ENCODE assay signal across 12 mouse cellular contexts in the genomic region with DNA sequence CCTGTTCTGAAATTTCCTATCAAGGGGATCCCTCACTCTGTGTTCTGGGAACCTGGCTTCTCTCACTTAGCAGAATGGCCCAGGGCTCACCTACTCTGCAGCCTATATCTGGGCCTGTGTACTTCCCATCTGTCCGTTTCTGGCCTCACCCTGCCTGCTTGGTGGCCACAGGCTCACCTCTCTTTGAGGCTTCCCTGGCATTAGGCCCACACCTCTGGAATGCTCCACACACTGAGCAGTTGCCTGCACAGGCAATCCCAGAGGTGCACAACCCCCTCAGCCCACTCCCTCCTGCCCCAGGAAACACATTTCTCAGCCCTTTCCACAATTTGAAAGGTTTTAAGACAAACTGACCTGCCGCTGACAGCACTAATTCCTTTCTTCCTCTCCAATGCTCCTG.
DNase-seq lines count a peak whose midpoint lies in the region; ATAC-seq and TF ChIP-seq lines count a peak whose summit lies in the region.
"Had no signal": no experiment of that assay in that cellular context is flagged by ENCODE, and none has a peak within 500 bp of the region (broad histone marks: within the 10 kb centered on the region; RNA-seq: fewer than 3 reads in every experiment).

No protein-coding gene starts in this region.

- ATAC-seq in kidney, embryonic 14.5 days (ENCODE audit: low FRiP score, low TSS enrichment): peak; percentile 50; the same call in 1 of the 2 replicates
- no peak for ATAC-seq in limb, embryonic 12.5 days (ENCODE audit: insufficient number of reproducible peaks, insufficient read depth, low FRiP score, low TSS enrichment, low read depth)
- ATAC-seq: liver, postnatal 0 days had no signal

- H3K4me1 ChIP-seq in kidney, embryonic 14.5 days (ENCODE audit: control insufficient read depth, insufficient read depth, low read length): peaks cover 22% of the 10 kb centered on the region; the same call in 1 of the 2 replicates
- H3K4me1 ChIP-seq in embryonic facial prominence, embryonic 10.5 days: peaks cover 51% of the 10 kb centered on the region
- H3K4me1 ChIP-seq in limb, embryonic 12.5 days (replicated peaks): peaks cover 59% of the 10 kb centered on the region
- H3K4me1 ChIP-seq in lung, adult 2 months (ENCODE audit: control insufficient read depth, insufficient read depth, low read length): no peaks in the 10 kb centered on the region

- H3K9me3 ChIP-seq in kidney, embryonic 14.5 days (ENCODE audit: control insufficient read depth, low read length): no peaks in the 10 kb centered on the region
- no peaks in the 10 kb centered on the region for H3K9me3 ChIP-seq in embryonic facial prominence, embryonic 10.5 days
- no peaks in the 10 kb centered on the region for H3K9me3 ChIP-seq in limb, embryonic 12.5 days
- H3K9me3 ChIP-seq: midbrain, embryonic 12.5 days had no signal

- H3K4me2 ChIP-seq in kidney, embryonic 14.5 days (replicated peaks; ENCODE audit: low read depth, low read length): no peak overlapping the region
- H3K4me2 ChIP-seq in limb, embryonic 12.5 days: no peak overlapping the region
- H3K4me2 ChIP-seq: midbrain, embryonic 12.5 days had no signal

- peak overlapping the region; percentile 17; the same call in 1 of the 2 replicates for H3K27ac ChIP-seq in kidney, embryonic 14.5 days (ENCODE audit: low read depth, low read length)
- H3K27ac ChIP-seq in embryonic facial prominence, embryonic 10.5 days (replicated peaks): peak overlapping the region; percentile 71
- peak overlapping the region; percentile 68 for H3K27ac ChIP-seq in limb, embryonic 12.5 days
- H3K27ac ChIP-seq: midbrain, embryonic 12.5 days had no signal

- DNase-seq in embryo, embryonic 10 days (ENCODE audit: low spot score): peak; percentile 64
- no peak for DNase-seq in embryo, embryonic 9.5 days (ENCODE audit: extremely low spot score)
- DNase-seq in kidney, adult 8-10 months: no peak
- peak; percentile 49 for DNase-seq in embryonic facial prominence, embryonic 10.5 days (ENCODE audit: low spot score)
- no peak for DNase-seq in lung, adult 2 months
- no peak for DNase-seq in gastrocnemius, adult 8-10 months (ENCODE audit: low spot score in 2 of 2)
- DNase-seq: adrenal gland, adult 2 months; liver, postnatal 0 days; right cerebral cortex, postnatal 14 days had no signal

- no peaks in the 10 kb centered on the region for H3K27me3 ChIP-seq in kidney, embryonic 14.5 days (ENCODE audit: control insufficient read depth, insufficient read depth, low read length)
- no peaks in the 10 kb centered on the region for H3K27me3 ChIP-seq in embryonic facial prominence, embryonic 10.5 days (replicated peaks; ENCODE audit: low read depth, poor library complexity, severe bottlenecking)
- H3K27me3 ChIP-seq in limb, embryonic 12.5 days: no peaks in the 10 kb centered on the region; the same call in 1 of the 2 replicates

- WGBS in kidney, embryonic 14.5 days: 33% methylated on average over 2 of the region's 2 CpGs
- WGBS in embryonic facial prominence, embryonic 10.5 days: 38% methylated on average over 2 of the region's 2 CpGs
- WGBS in limb, embryonic 12.5 days: 8% methylated on average over 2 of the region's 2 CpGs
- 62% methylated on average over 2 of the region's 2 CpGs for WGBS in lung, adult 2 months

- H3K4me3 ChIP-seq in kidney, embryonic 14.5 days (ENCODE audit: low read length): no peak overlapping the region
- no peak overlapping the region for H3K4me3 ChIP-seq in embryonic facial prominence, embryonic 10.5 days
- H3K4me3 ChIP-seq in limb, embryonic 12.5 days (replicated peaks): no peak overlapping the region
- no peak overlapping the region for H3K4me3 ChIP-seq in lung, adult 2 months (replicated peaks; ENCODE audit: extremely low read depth, low read depth, low read length)
- H3K4me3 ChIP-seq: midbrain, embryonic 12.5 days had no signal

- H3K9ac ChIP-seq in kidney, embryonic 14.5 days (ENCODE audit: low read depth, low read length): no peak overlapping the region
- H3K9ac ChIP-seq in limb, embryonic 12.5 days (replicated peaks): no peak overlapping the region
- H3K9ac ChIP-seq: liver, postnatal 0 days; midbrain, embryonic 12.5 days had no signal

- no peak for TF ChIP-seq CTCF in lung, adult 2 months (IDR thresholded peaks at IDR 0.05; ENCODE audit: insufficient read depth, low read length)

- TF ChIP-seq POLR2A in lung, adult 2 months (IDR thresholded peaks at IDR 0.05; ENCODE audit: borderline replicate concordance, extremely low read depth, low read depth, low read length): no peak

- H3K36me3 ChIP-seq in kidney, embryonic 14.5 days (ENCODE audit: control insufficient read depth, insufficient read depth, low read length): no peaks in the 10 kb centered on the region
- no peaks in the 10 kb centered on the region for H3K36me3 ChIP-seq in embryonic facial prominence, embryonic 10.5 days (replicated peaks)
- no peaks in the 10 kb centered on the region for H3K36me3 ChIP-seq in limb, embryonic 12.5 days
- H3K36me3 ChIP-seq: midbrain, embryonic 12.5 days had no signal

Comparison
In these comparisons a context has a peak if more than half of its experiments do, and no peak if none do; other contexts are left out.
1. DNase-seq: peak in embryo, embryonic 10 days (single experiment) and embryonic facial prominence, embryonic 10.5 days (single experiment); none in embryo, embryonic 9.5 days (single experiment), kidney, adult 8-10 months (0 of 2), lung, adult 2 months (single experiment) and gastrocnemius, adult 8-10 months (0 of 2).
2. H3K27ac ChIP-seq: peak in every context shown above with its lines; median percentile 71 in embryonic facial prominence, embryonic 10.5 days; 68 in limb, embryonic 12.5 days; 17 in kidney, embryonic 14.5 days.